Mouse (Mus musculus) embryonic facial prominence, embryonic 14.5 days (tissue): ENCODE results near the gene Tlr6. TPM values are rescaled to one million over a fixed set of nuclear protein-coding genes. Genes with fewer than 3 reads are reported as not detected.

Experiments used
- ATAC-seq: fragments of 200-750 bp; cut with Nextera tagmentation; 2 replicates; pipeline ENCODE4 v1.8.0; 2017; ENCODE audit warnings: low read depth, moderate number of reproducible peaks, moderate TSS enrichment
- DNase-seq: peaks from one replicate; pipeline ENCODE4 v3.0.0-alpha.2; 2015; ENCODE audit warnings: low spot score
- H3K27ac ChIP-seq: fragments of 300-500 bp; sonication (generic); replicated peaks from 2 replicates; pipeline ENCODE4 v1.5.1; 2014; ENCODE audit warnings: low read depth, mild to moderate bottlenecking, low read length, moderate library complexity
- H3K27me3 ChIP-seq: fragments of 300-500 bp; sonication (generic); replicated peaks from 2 replicates; pipeline ENCODE4 v1.6.1; 2014; ENCODE audit warnings: low read length; ENCODE audit not compliant: control insufficient read depth, insufficient read depth
- H3K36me3 ChIP-seq: fragments of 300-500 bp; sonication (generic); 2 replicates; pipeline ENCODE4 v1.6.1; 2014; ENCODE audit warnings: low read length, mixed read lengths; ENCODE audit not compliant: control insufficient read depth, insufficient read depth
- H3K4me1 ChIP-seq: fragments of 300-500 bp; sonication (generic); 2 replicates; pipeline ENCODE4 v1.6.1; 2014; ENCODE audit warnings: antibody characterized with exemption, low read length; ENCODE audit not compliant: control insufficient read depth, insufficient read depth
- H3K4me2 ChIP-seq: fragments of 300-500 bp; sonication (generic); 2 replicates; pipeline ENCODE4 v1.6.1; 2014; ENCODE audit warnings: low read depth, mild to moderate bottlenecking, low read length, moderate library complexity, mixed read lengths
- H3K4me3 ChIP-seq: fragments of 300-500 bp; sonication (generic); 2 replicates; pipeline ENCODE4 v1.5.1; 2014; ENCODE audit warnings: low read depth, mild to moderate bottlenecking, low read length
- H3K9ac ChIP-seq: fragments of 300-500 bp; sonication (generic); 2 replicates; pipeline ENCODE4 v1.6.1; 2014; ENCODE audit warnings: low read depth, mild to moderate bottlenecking, low read length, moderate library complexity, mixed read lengths
- H3K9me3 ChIP-seq: fragments of 300-500 bp; sonication (generic); 2 replicates; pipeline ENCODE4 v1.6.1; 2016; ENCODE audit warnings: low read length; ENCODE audit not compliant: control insufficient read depth
- WGBS: fragments of 180-500 bp; shearing (Covaris S2); extraction: QIAGEN DNeasy Blood & Tissue Kit; methylation state at CpG from one replicate; pipeline ENCODE4 v1.1.7; 2014; 5-methylcytosine and 5-hydroxymethylcytosine counted together
- microRNA counts: library from miRNA; unstranded; fragments of <30 nt; microRNA quantifications from one replicate; lab custom pipeline; 2017
- microRNA-seq: library from miRNA; unstranded; fragments of <30 nt; microRNA quantifications from one replicate; pipeline ENCODE4, GENCODE M21; 2016; ENCODE audit warnings: borderline number of aligned reads
- polyA plus RNA-seq: library from polyadenylated mRNA; unstranded; fragments of >200 nt; fragmentation: Nextera tagmentation; extraction: Ambion mirVana; gene quantifications from 2 replicates; pipeline ENCODE4 v1.2.1, GENCODE M21; 2014

Tlr6 gene
- polyA plus RNA-seq, 1 experiment from 2014 or later, result 1.6 TPM

- Histone ChIP-seq H3K4me1 (no peaks in the 10 kb centered on the region), H3K9me3 (peaks cover 10% of the 10 kb centered on the region; the same call in 1 of the 2 replicates), H3K9ac (no peak overlapping the region), H3K4me2 (no peak overlapping the region), H3K4me3 (no peak overlapping the region), H3K36me3 (no peaks in the 10 kb centered on the region), H3K27ac (no peak overlapping the region), H3K27me3 (no peaks in the 10 kb centered on the region)
- no peak for DNase-seq
- WGBS, result 94% methylated on average over 9 of the region's 9 CpGs
- ATAC-seq, result no peak
Observed at GRCm38 (mm10) chr5:64917161-64917560, 42.7 kb downstream of the Tlr6 start.

GRCm38 (mm10) chr5:64908585-64909284 lies 51.2 kb downstream of the Tlr6 start:
- Histone ChIP-seq H3K4me2 (no peak overlapping the region), H3K36me3 (no peaks in the 10 kb centered on the region), H3K9ac (no peak overlapping the region), H3K27me3 (no peaks in the 10 kb centered on the region), H3K4me3 (no peak overlapping the region), H3K27ac (no peak overlapping the region), H3K9me3 (0 out of 2 replicates have a peak, but pooled peaks cover 3% of the 10 kb centered on the region), H3K4me1 (no peaks in the 10 kb centered on the region)
- DNase-seq (no peak), ATAC-seq (no peak)
- WGBS, result 74% methylated on average over 6 of the region's 6 CpGs

GRCm38 (mm10) chr5:64907906-64908305 lies 52.0 kb downstream of the Tlr6 start:
- WGBS, result 93% methylated on average over 5 of the region's 5 CpGs
- Histone ChIP-seq H3K9ac (no peak overlapping the region), H3K4me3 (no peak overlapping the region), H3K36me3 (no peaks in the 10 kb centered on the region), H3K27me3 (no peaks in the 10 kb centered on the region), H3K4me2 (no peak overlapping the region), H3K4me1 (no peaks in the 10 kb centered on the region), H3K27ac (no peak overlapping the region), H3K9me3 (0 out of 2 replicates have a peak, but pooled peaks cover 3% of the 10 kb centered on the region)
- ATAC-seq (no peak), DNase-seq (no peak)

- H3K4me1 ChIP-seq, result no peaks in the 10 kb centered on the region
- ATAC-seq, result no peak
- no peaks in the 10 kb centered on the region for H3K36me3 ChIP-seq
- no peak overlapping the region for H3K9ac ChIP-seq
- WGBS, result 75% methylated on average over 10 of the region's 14 CpGs
- H3K27ac ChIP-seq, result no peak overlapping the region
- H3K9me3 ChIP-seq, result 0 out of 2 replicates have a peak, but pooled peaks cover 7% of the 10 kb centered on the region
- DNase-seq, result no peak
- H3K4me3 ChIP-seq, result no peak overlapping the region
- H3K27me3 ChIP-seq, result no peaks in the 10 kb centered on the region
- no peak overlapping the region for H3K4me2 ChIP-seq
Observed at GRCm38 (mm10) chr5:64905516-64906271, 54.2 kb downstream of the Tlr6 start.

MicroRNAs encoded within 50 kb of the gene (microRNA counts, 519-probe panel; counts per million panel counts)
- microRNA mmu-miR-574-3p (lab: Ali Mortazavi, UCI) (2,762 counts per million, percentile 60 among the panel's probes with 10 or more counts), microRNA mmu-miR-574-5p (lab: Ali Mortazavi, UCI) (2,318 counts per million, percentile 39 among the panel's probes with 10 or more counts)

Small RNA genes within 50 kb of the gene (microRNA-seq; reads per million reads assigned to microRNA genes)
- gene Mir574, result 251 reads per million, percentile 62 among the genes with 10 or more reads in this experiment

Other genes with a start within 250 kb of the Tlr6 start
- 58.5 and 65.5 TPM in 2 replicates for gene Klf3, start 156.7 kb downstream of the Tlr6 start, polyA plus RNA-seq
- 1.4 TPM in 2 replicates for gene Tlr1, start 26.5 kb downstream of the Tlr6 start, polyA plus RNA-seq
- gene Fam114a1, start 10.0 kb upstream of the Tlr6 start, polyA plus RNA-seq, result 59.2 and 60.6 TPM in 2 replicates
- 0.30 and 0.45 TPM in 2 replicates for gene Tmem156, start 132.0 kb upstream of the Tlr6 start, polyA plus RNA-seq
- gene Klhl5, start 147.4 kb upstream of the Tlr6 start, polyA plus RNA-seq, result 25.0 and 26.3 TPM in 2 replicates
- 8.7 and 11.8 TPM in 2 replicates for gene Wdr19, start 239.6 kb upstream of the Tlr6 start, polyA plus RNA-seq